Mouse (Mus musculus) testis, postnatal 14 days (tissue): ENCODE results near the gene Nt5c2.
"Not testable (repeated sequence)": the region's sequence is repeated elsewhere in the genome, so short reads cannot be mapped to it uniquely, and the experiment has no call there.

ENCODE experiments used
- DNase-seq: peaks from one replicate; pipeline ENCODE4 v3.0.0; 2021; ENCODE audit warnings: low spot score

Nt5c2 gene

GRCm38 (mm10) chr19:46988231-46989087 lies 26.5 kb downstream of the Nt5c2 start:
- no peak for DNase-seq

GRCm38 (mm10) chr19:46987646-46988045 lies 27.3 kb downstream of the Nt5c2 start:
- DNase-seq, result no peak

- DNase-seq, result no peak
Measured at GRCm38 (mm10) chr19:46984726-46985622, 30.0 kb downstream of the Nt5c2 start.

- DNase-seq, result no peak
Measured at GRCm38 (mm10) chr19:46983966-46984380, 31.0 kb downstream of the Nt5c2 start.

- DNase-seq, result no peak
Measured at GRCm38 (mm10) chr19:46983352-46983965, 31.5 kb downstream of the Nt5c2 start.

GRCm38 (mm10) chr19:46981462-46981861 lies 33.5 kb downstream of the Nt5c2 start:
- DNase-seq, result no peak

DNA sequence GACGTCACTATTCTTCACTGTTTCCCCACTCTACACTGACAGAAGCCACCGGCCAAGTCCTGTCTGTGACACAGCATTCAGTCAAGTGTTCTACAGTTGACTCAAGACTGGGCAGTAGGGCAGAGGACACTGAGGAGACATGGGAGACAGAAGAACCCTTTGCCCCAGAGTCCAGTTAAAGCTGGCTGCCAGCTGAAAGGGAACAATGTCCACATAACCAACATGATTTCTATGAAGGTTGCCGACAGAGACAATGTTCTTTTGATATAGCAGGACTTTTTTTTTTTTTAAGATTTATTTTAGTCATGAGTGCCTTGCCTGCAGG lies 35.2 kb downstream of the Nt5c2 start:
- no peak for DNase-seq

GRCm38 (mm10) chr19:46978920-46979780 lies 35.8 kb downstream of the Nt5c2 start:
- no peak for DNase-seq

GRCm38 (mm10) chr19:46978069-46978468 lies 36.9 kb downstream of the Nt5c2 start:
- not testable (repeated sequence) for DNase-seq

DNA sequence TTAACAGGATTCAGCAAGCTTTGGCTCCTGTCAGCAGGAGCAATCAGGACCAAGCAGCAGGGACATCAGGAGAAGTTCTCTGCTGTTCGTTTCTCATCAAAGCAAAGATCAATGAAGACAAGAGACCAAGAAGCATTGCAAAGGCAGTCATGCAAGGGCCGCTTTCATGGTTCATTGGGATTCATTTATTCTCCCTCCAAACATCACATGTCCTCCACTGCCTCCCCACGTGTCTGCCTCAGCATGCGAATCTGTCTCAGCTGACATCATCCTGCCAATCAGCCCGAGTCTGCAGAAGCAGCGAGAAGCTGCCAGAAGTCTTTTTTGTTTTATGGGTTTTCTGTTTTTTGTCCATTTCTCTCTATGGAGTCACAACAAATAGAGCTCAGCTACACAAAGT lies 37.5 kb downstream of the Nt5c2 start:
- DNase-seq, result no peak

DNA sequence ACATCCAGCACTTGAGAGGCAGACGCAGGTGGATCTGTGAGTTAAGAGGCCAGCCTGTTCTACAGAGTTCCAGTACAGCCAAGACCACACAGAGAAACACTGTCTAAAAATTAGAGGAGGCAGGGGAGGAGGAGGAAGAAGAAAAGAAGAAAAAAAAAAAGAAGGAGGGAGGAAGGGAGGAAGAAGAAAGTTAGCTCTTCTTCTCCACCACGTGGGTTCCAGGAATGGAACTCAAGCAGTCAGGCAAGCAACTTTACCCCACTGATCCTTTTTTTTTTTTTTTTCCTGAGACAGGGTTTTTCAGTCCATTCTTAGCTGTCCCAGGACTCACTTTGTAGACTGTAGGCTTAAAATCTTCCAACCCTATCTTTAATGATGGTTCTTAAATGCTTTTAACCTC lies 38.2 kb downstream of the Nt5c2 start:
- DNase-seq, result no peak

DNA sequence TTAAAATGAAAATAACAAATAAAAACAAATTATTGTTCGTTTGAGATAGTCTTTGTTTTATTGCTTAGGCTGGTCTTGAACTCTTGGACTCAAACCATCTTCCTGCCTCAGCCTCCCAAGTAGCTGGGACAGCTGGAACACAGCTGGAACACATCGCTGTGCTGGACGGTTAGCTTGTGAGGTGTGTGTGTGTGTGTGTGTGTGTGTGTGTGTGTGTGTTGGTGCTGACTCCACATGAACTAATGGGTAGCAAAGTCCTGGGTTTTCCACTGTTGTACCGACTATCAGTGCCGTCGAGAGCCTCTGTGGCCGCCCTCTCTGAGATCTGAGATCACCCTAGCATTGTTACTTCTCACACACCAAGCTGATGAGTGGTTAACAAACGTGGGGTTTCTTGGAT lies 39.0 kb downstream of the Nt5c2 start:
- no peak for DNase-seq

- no peak for DNase-seq
Measured at GRCm38 (mm10) chr19:46975565-46975964, 39.4 kb downstream of the Nt5c2 start.

- no peak for DNase-seq
Measured at GRCm38 (mm10) chr19:46972159-46972558, 42.8 kb downstream of the Nt5c2 start.

DNA sequence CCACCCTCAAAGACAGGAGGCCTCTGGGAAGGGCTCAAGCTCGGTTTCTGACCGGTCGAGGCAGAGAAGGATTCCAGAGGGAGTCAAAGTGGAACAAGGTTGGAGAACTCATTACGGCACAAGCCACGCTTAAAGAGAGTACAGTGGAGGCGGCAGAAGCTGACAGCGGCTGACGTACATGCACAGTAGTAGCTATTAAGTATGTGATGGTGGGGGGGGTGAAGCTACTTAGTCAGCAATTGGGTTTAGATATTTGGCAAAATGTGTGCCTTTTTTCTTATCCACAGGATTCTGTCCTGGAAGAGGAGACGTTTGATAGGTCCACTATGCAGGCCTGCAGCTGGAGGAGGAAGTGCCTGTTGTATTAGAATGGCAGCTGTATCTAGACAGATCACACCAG lies 43.2 kb downstream of the Nt5c2 start:
- no peak for DNase-seq

DNA sequence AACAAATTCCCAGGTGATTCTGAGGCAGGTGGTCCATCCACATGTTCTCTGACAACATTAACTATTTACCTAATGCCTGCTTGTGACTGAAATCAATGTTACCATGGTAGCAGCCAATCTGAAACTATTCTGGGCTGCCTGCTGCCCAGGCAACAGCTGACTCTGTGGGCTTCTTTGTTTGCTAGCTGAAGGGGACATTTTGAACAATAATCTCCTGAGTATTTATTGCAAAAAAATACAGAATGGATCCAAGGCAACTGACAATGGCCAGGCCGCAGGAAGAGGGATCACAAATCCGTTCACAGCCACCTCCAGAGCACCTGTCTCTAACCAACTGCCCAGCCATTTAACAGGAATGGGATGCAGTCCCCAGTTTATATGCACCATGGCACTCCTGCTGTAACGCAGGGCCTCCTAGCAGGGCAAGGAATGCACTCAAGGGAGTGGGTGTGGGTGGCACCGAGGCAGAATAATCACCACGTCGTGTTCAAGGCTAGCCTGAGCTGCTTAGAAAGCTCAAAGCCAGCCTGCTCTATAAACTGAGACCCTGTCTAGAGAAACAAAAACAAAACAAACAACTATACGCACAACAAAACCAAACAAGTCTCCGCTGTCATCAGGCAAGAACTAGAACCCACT lies 43.8 kb downstream of the Nt5c2 start:
- no peak for DNase-seq

DNA sequence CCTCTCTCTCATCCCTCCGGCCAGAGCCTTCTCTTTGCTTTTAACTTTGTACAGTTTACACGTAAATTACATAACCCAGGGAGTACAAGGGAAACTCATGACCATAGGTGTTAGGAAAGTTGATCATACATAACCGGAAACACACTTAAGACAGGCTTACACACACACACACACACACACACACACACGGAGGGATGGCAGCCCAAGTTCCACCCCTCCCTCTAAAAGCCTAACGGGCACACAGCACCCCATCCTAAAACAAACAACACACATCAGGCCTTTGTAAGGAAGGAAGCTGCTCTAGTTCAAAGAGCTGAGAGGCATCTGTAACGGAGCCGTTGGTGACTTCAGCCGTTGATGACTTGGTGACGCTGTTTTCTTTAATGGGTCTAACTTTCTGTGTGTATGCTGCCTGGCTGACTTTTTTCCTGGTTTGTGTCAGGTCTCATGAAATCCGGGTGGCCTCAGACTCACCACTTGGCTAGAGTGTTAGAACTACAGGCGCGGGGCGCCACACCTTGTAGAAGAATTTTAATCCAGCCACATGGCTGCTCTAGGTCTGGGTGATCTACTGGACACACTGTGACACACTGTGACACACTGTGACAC lies 44.7 kb downstream of the Nt5c2 start:
- DNase-seq, result no peak

- no peak for DNase-seq
Measured at GRCm38 (mm10) chr19:46969286-46969985, 45.5 kb downstream of the Nt5c2 start.

GRCm38 (mm10) chr19:46968833-46969232 lies 46.1 kb downstream of the Nt5c2 start:
- DNase-seq, result no peak

- no peak for DNase-seq
Measured at GRCm38 (mm10) chr19:46967861-46968260, 47.1 kb downstream of the Nt5c2 start.
